Mouse (Mus musculus) leukemia stem cell, adult 10-12 weeks (primary cell): ENCODE measurements around the gene Nudt6. TPM values are rescaled to one million over a fixed set of nuclear protein-coding genes. Genes with fewer than 3 reads are reported as not detected.

Source experiments
- polyA plus RNA-seq: library from polyadenylated mRNA; stranded (reverse); fragments of >175 nt; gene quantifications from 2 replicates; pipeline ENCODE4 v1.2.3, GENCODE M21; 2012; ENCODE audit warnings: low replicate concordance

Nudt6 gene
- polyA plus RNA-seq: 5.3 and 9.6 TPM in 2 replicates

DNA sequence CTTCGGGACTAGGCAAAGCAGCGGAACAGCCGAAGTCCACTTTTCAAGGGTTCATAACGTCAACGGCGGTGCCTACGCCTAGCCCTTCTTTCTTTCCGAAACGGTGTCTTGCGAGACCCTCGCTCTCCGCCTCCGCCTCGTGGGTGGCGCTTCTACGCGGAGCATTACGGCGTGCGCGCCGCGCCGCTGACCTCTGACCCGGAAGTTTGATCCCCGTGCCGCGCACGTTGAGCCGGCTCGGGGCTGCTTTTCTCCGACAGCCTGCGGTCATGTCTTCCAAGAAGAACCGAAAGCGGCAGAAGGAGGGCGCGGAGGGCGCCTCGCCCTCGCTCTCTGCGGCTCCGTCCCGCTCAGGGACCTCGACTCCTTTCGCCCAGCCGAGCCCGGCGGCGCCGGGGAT lies at the start of gene Nudt6:
TSS of gene Nudt6 (minus strand) at position 140 of the 400 bp plus-strand sequence.

DNA sequence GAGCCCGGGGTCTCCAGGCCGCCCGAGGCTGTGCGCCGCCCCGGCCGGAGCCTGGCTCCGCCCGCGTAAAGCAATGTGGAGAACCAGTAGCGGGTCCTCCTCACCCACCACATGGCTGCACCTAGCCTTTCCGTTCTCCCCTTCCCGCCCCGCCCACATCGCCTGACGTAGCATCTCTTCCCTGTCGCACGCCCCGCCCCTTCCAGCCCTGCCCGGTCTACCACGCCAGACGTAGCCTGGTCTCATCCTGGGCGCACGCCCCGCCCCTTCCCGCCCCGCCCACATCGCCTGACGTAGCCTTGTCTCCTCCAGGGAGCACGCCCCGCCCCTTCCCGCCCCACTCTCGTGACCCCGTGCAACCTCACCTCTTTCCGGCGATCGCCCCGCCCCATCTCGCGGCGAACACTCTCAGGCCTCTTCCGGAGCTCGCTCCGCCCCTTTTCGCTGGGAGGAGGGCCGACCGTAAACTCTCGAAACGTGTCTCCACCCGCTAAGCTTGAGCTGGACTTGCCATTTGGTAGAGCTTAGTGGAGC lies 486 bp downstream of the Nudt6 start, which contains the start of gene Spata5:
TSS of gene Spata5 (plus strand) at position 439 of the 534 bp plus-strand sequence.

Other genes with a start within 250 kb of the Nudt6 start
- not detected in 2 replicates for gene Il21, start 187.6 kb downstream of the Nudt6 start, polyA plus RNA-seq
- gene Bbs12, start 107.7 kb downstream of the Nudt6 start, polyA plus RNA-seq: 0.11 TPM in 1 of 2 replicates, not detected in the other
- gene Cetn4, start 107.5 kb downstream of the Nudt6 start, polyA plus RNA-seq: 1.6 and 2.0 TPM in 2 replicates
- not detected in 2 replicates for gene Fgf2, start 71.9 kb downstream of the Nudt6 start, polyA plus RNA-seq
- 11.1 and 20.1 TPM in 2 replicates for gene Spata5, start 315 bp downstream of the Nudt6 start, polyA plus RNA-seq
- gene Spry1, start 219.7 kb upstream of the Nudt6 start, polyA plus RNA-seq: 0.06 and 0.63 TPM in 2 replicates